Mouse (Mus musculus) heart, adult 2 months (tissue): ENCODE results near the gene Myo18a.

ENCODE experiments used
- CTCF ChIP-seq: fragments of 200-600 bp; IDR thresholded peaks from 2 replicates; pipeline ENCODE4 v1.8.1; 2022; ENCODE audit warnings: antibody characterized with exemption, mild to moderate bottlenecking, moderate library complexity
- POLR2A ChIP-seq: fragments of 200-500 bp; IDR thresholded peaks from 2 replicates; pipeline ENCODE4 v1.6.1; 2011; ENCODE audit warnings: mild to moderate bottlenecking, low read depth, low read length, control low read depth; ENCODE audit not compliant: insufficient read depth

DNA sequence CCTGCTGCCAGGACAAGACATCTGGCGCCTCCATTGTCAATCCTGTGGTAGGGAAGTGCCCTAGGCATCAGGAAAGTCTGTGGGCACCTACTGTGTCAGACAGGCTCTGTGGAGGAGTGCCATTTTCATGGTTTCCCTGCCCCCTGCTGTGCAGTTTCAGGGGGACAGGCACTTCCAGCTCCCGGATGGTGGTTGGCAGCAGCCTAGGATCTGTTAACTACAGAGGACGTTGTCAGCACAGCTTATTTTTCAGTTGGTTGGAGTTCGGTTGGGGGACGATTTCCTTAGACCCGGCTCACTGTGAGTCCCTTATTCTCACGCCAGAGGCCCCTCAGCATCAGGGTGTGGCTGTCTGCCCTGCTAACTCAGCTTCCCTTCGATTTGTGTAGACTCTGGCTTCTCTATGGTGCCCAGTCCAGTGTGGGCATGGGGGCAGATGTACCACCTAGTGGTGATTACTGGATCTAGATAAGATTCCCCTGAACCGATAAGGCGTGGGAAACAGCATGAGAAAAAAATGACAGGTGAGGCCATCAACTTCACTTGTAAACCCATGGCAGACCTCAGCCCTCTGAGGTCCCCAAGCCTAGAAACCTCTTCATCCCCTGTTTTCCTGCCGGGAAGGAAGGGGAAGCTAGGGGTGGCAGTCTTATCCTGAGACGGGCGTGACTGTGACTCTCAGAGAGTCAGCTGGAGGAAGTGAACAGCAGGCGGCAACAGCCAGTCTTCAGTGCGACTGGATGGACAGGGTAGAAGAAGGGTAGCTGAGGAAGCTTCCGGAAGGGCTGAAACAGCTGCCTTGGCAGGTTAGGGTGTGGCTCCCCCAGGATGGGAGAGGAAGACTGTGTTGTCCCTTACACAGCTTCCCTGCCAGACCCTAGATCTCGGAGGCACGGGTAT lies 21.0 kb downstream of the Myo18a start:
- TF ChIP-seq CTCF (peak; percentile 51), POLR2A (no peak)
